Mouse (Mus musculus) lung, postnatal 0 days (tissue): ENCODE results near the gene Spib. TPM values are rescaled to one million over a fixed set of nuclear protein-coding genes. Genes with fewer than 3 reads are reported as not detected.

Experiments
- ATAC-seq: fragments of 200-750 bp; cut with Nextera tagmentation; 2 replicates; pipeline ENCODE4 v1.8.0; 2017; ENCODE audit warnings: moderate library complexity
- DNase-seq: peaks from one replicate; pipeline ENCODE4 v3.0.0-alpha.2; 2016; ENCODE audit warnings: low spot score
- H3K27ac ChIP-seq: fragments of 300-500 bp; sonication (generic); 2 replicates; pipeline ENCODE4 v1.5.1; 2014; ENCODE audit warnings: antibody characterized with exemption, mild to moderate bottlenecking, low read length, mixed read lengths
- H3K27me3 ChIP-seq: fragments of 300-500 bp; sonication (generic); replicated peaks from 2 replicates; pipeline ENCODE4 v1.6.1; 2014; ENCODE audit warnings: low read length, mixed read lengths; ENCODE audit not compliant: insufficient read depth
- H3K36me3 ChIP-seq: fragments of 300-500 bp; sonication (generic); 2 replicates; pipeline ENCODE4 v1.6.1; 2014; ENCODE audit warnings: low read length, mixed read lengths; ENCODE audit not compliant: insufficient read depth
- H3K4me1 ChIP-seq: fragments of 300-500 bp; sonication (generic); 2 replicates; pipeline ENCODE4 v1.6.1; 2014; ENCODE audit warnings: antibody characterized with exemption, low read depth, low read length, mixed read lengths; ENCODE audit not compliant: insufficient read depth
- H3K4me2 ChIP-seq: fragments of 300-500 bp; sonication (generic); replicated peaks from 2 replicates; pipeline ENCODE4 v1.6.1; 2014; ENCODE audit warnings: low read depth, mild to moderate bottlenecking, low read length, moderate library complexity, mixed read lengths
- H3K4me3 ChIP-seq: fragments of 300-500 bp; sonication (generic); 2 replicates; pipeline ENCODE4 v1.5.1; 2014; ENCODE audit warnings: low read depth, low read length
- H3K9ac ChIP-seq: fragments of 300-500 bp; sonication (generic); replicated peaks from 2 replicates; pipeline ENCODE4 v1.6.1; 2014; ENCODE audit warnings: low read depth, mild to moderate bottlenecking
- H3K9me3 ChIP-seq: fragments of 300-500 bp; sonication (generic); 2 replicates; pipeline ENCODE4 v1.6.1; 2016; ENCODE audit warnings: low read length, mixed read lengths
- CTCF ChIP-seq: IDR thresholded peaks from 2 replicates; pipeline ENCODE4 v1.5.1; 2016; ENCODE audit warnings: antibody characterized with exemption, mild to moderate bottlenecking
- EP300 ChIP-seq: IDR thresholded peaks from 2 replicates; pipeline ENCODE4 v1.6.1; 2016; ENCODE audit warnings: antibody characterized with exemption, mild to moderate bottlenecking, control low read depth
- WGBS: fragments of 180-500 bp; shearing (Covaris S2); extraction: QIAGEN DNeasy Blood & Tissue Kit; methylation state at CpG from one replicate; pipeline ENCODE4 v1.1.7; 2014; 5-methylcytosine and 5-hydroxymethylcytosine counted together
- polyA plus RNA-seq: library from polyadenylated mRNA; unstranded; fragments of >200 nt; fragmentation: Nextera tagmentation; extraction: Ambion mirVana; gene quantifications from 2 replicates; pipeline ENCODE4 v1.2.1, GENCODE M21; 2015

The Spib gene
- polyA plus RNA-seq, 1 experiment from 2014 or later = 0.72 TPM

DNA sequence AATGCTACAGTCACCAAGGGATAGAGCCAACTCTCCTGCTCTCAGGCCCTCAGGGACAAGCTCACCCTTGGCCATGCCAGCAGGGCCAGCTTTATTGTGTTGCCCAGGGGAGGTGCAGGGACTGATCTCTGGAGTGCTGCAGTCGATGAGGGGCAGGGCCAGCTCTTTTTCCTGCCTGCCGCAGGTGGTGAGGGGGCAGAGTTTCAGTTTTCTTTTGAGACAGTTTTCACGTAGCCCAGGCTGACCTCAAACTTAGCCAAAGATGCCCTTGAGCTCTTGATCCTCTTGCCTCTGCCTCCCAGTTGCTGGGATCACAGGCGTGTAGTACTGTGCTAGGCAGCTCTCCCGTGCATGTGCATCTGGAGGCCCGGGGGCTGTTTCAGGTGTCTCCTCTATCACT lies 39.1 kb upstream of the Spib start:
- H3K9me3 ChIP-seq = no peaks in the 10 kb centered on the region
- no peak for ATAC-seq
- H3K4me2 ChIP-seq = no peak overlapping the region
- H3K4me1 ChIP-seq = no peaks in the 10 kb centered on the region
- peak overlapping the region; percentile 72; the same call in 1 of the 2 replicates for H3K27ac ChIP-seq
- no peak overlapping the region for H3K4me3 ChIP-seq
- DNase-seq = no peak
- no peaks in the 10 kb centered on the region for H3K27me3 ChIP-seq
- WGBS = 68% methylated on average over 6 of the region's 6 CpGs
- TF ChIP-seq EP300 (no peak), CTCF (no peak)
- no peak overlapping the region for H3K9ac ChIP-seq
- H3K36me3 ChIP-seq = no peaks in the 10 kb centered on the region

- TF ChIP-seq CTCF = no peak
- peak; percentile 95 for TF ChIP-seq EP300
- no peaks in the 10 kb centered on the region for H3K9me3 ChIP-seq
- no peak overlapping the region for H3K27ac ChIP-seq
- ATAC-seq = peak; percentile 51
- WGBS = 36% methylated on average over 9 of the region's 9 CpGs
- H3K4me2 ChIP-seq = no peak overlapping the region
- H3K4me3 ChIP-seq = no peak overlapping the region
- H3K4me1 ChIP-seq = no peaks in the 10 kb centered on the region
- peak; percentile 73 for DNase-seq
- H3K27me3 ChIP-seq = no peaks in the 10 kb centered on the region
- no peak overlapping the region for H3K9ac ChIP-seq
- no peaks in the 10 kb centered on the region for H3K36me3 ChIP-seq
Measured at GRCm38 (mm10) chr7:44568803-44569202, 36.9 kb upstream of the Spib start.

GRCm38 (mm10) chr7:44565414-44565813 lies 33.5 kb upstream of the Spib start:
- no peak overlapping the region for H3K4me3 ChIP-seq
- no peaks in the 10 kb centered on the region for H3K4me1 ChIP-seq
- H3K27ac ChIP-seq = no peak overlapping the region
- DNase-seq = no peak
- 55% methylated on average over 6 of the region's 6 CpGs for WGBS
- H3K36me3 ChIP-seq = no peaks in the 10 kb centered on the region
- no peaks in the 10 kb centered on the region for H3K9me3 ChIP-seq
- H3K9ac ChIP-seq = no peak overlapping the region
- H3K27me3 ChIP-seq = no peaks in the 10 kb centered on the region
- no peak overlapping the region for H3K4me2 ChIP-seq
- no peak for ATAC-seq
- no peak for TF ChIP-seq CTCF
- no peak for TF ChIP-seq EP300

DNA sequence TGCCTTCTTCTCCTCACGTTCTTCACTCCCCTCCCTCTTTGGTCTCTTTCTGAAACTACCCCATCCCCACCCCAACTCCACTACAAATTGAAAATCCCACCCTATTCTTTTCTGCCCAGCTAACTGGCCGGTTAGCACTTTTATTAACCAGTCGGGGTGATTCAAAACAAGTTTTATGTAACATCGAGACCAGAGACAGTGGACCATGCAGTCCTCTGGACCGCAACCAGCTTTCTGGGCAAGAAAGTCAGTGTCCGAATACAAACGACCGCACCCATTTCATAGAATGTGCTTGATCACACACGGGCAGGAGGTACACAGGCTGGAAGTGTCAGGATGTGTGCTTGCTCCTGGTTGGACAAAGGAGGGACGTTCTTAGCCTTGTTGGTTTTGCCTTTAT lies 32.6 kb upstream of the Spib start:
- Histone ChIP-seq H3K9me3 (no peaks in the 10 kb centered on the region), H3K4me1 (no peaks in the 10 kb centered on the region), H3K4me3 (no peak overlapping the region), H3K27ac (no peak overlapping the region), H3K36me3 (no peaks in the 10 kb centered on the region), H3K4me2 (no peak overlapping the region), H3K9ac (no peak overlapping the region), H3K27me3 (no peaks in the 10 kb centered on the region)
- DNase-seq (no peak), ATAC-seq (no peak)
- no peak for TF ChIP-seq EP300
- no peak for TF ChIP-seq CTCF
- 81% methylated on average over 10 of the region's 10 CpGs for WGBS

GRCm38 (mm10) chr7:44563284-44563683 lies 31.4 kb upstream of the Spib start:
- Histone ChIP-seq H3K36me3 (no peaks in the 10 kb centered on the region), H3K27ac (peak overlapping the region; percentile 64), H3K4me3 (no peak overlapping the region), H3K9ac (no peak overlapping the region), H3K4me1 (no peaks in the 10 kb centered on the region), H3K9me3 (no peaks in the 10 kb centered on the region), H3K27me3 (no peaks in the 10 kb centered on the region), H3K4me2 (no peak overlapping the region)
- WGBS = 37% methylated on average over 8 of the region's 8 CpGs
- TF ChIP-seq EP300 (no peak), CTCF (no peak)
- ATAC-seq = peak; percentile 96
- peak; percentile 88 for DNase-seq

DNA sequence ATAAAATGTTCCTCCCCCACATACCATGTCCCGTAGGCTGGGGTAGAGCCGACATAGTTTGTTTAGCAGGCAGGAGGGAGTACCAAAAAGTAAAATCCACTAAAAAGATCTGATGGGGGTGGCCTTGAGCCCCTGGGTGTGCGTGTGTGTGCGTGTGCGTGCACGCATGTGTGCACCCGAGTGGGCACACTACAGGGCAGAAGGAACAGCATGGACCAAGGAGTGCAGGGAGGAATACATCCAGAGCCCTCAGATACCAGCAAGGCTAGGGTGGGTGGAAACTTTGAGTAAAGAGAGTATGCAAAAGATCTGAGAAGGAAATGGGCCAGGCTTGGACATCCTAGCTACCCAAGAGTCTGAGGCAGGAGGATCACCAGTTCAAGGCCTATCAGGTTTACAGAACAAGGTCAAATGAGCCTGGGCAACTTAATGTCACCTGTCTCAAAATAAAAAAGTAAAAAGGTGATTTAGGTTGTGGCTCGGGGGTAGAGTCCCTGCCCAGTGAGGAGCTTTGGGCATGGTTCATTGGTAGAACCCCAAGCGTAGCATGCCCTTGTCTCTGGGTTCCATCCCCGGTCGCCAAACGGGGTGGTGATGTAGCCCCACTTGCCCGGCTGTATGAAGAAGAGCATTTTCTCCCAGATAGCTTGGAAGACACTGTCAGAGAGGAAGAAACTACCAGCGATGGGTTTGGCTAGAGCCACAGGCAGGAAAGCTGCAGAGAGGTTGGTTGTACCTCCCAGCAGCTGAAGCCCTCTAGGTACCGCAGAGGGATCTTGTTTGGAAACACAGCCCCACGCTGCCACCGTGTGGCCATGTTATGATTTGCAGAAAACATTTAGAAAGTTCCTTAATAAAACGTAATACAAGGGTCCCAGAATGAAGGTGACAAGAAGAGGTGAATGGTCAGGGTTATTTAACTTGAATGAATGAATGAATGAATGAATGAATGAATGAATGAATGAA lies 28.8 kb upstream of the Spib start:
- peak; percentile 88 for DNase-seq
- TF ChIP-seq CTCF (peak; percentile 89), EP300 (0 out of 2 replicates have a peak, but pooled peaks have one; percentile 13)
- Histone ChIP-seq H3K4me1 (no peaks in the 10 kb centered on the region), H3K4me2 (no peak overlapping the region), H3K36me3 (no peaks in the 10 kb centered on the region), H3K27ac (no peak overlapping the region), H3K9me3 (no peaks in the 10 kb centered on the region), H3K9ac (no peak overlapping the region), H3K27me3 (no peaks in the 10 kb centered on the region), H3K4me3 (no peak overlapping the region)
- ATAC-seq = peak; percentile 36; the same call in 1 of the 2 replicates
- WGBS = 53% methylated on average over 18 of the region's 18 CpGs
